Mouse (Mus musculus) forebrain, embryonic 12.5 days (tissue): ENCODE measurements around the gene Fuca2. TPM values are rescaled to one million over a fixed set of nuclear protein-coding genes. Genes with fewer than 3 reads are reported as not detected.

Source experiments
- polyA plus RNA-seq: library from polyadenylated mRNA; unstranded; fragments of >200 nt; fragmentation: Nextera tagmentation; extraction: Ambion mirVana; gene quantifications from 2 replicates; pipeline ENCODE4 v1.2.1, GENCODE M21; 2016

The Fuca2 gene
- polyA plus RNA-seq, 1 experiment from 2014 or later = 22.4 TPM

Other genes with a start within 250 kb of the Fuca2 start
- gene Phactr2, start 25.1 kb upstream of the Fuca2 start, polyA plus RNA-seq = 12.4 TPM in 2 replicates
- gene Adat2, start 53.4 kb downstream of the Fuca2 start, polyA plus RNA-seq = 3.3 and 4.4 TPM in 2 replicates
- gene Pex3, start 53.6 kb downstream of the Fuca2 start, polyA plus RNA-seq = 21.9 and 22.3 TPM in 2 replicates